Mouse (Mus musculus) hindlimb bud, embryonic 11.5 days (tissue): ENCODE data around the gene Cd47.
"Not testable (repeated sequence)": the region's sequence is repeated elsewhere in the genome, so short reads cannot be mapped to it uniquely, and the experiment has no call there.

Experiments used
- DNase-seq: peaks from one replicate; pipeline ENCODE4 v3.0.0-alpha.2; 2012; ENCODE audit warnings: low read depth, low spot score; ENCODE audit errors: extremely low spot score

The Cd47 gene

GRCm38 (mm10) chr16:49830911-49831310, 30.6 kb downstream of the Cd47 start:
- DNase-seq, result not testable (repeated sequence)

GRCm38 (mm10) chr16:49832339-49832738, 32.0 kb downstream of the Cd47 start:
- no peak for DNase-seq

- DNase-seq, result no peak
Observed at GRCm38 (mm10) chr16:49834130-49834693, 33.9 kb downstream of the Cd47 start.

GRCm38 (mm10) chr16:49836634-49837164, 36.4 kb downstream of the Cd47 start:
- no peak for DNase-seq

GRCm38 (mm10) chr16:49838923-49839322, 38.6 kb downstream of the Cd47 start:
- no peak for DNase-seq

- no peak for DNase-seq
Observed at GRCm38 (mm10) chr16:49839681-49840535, 39.6 kb downstream of the Cd47 start.

- DNase-seq, result no peak
Observed at GRCm38 (mm10) chr16:49843723-49844122, 43.4 kb downstream of the Cd47 start.

GRCm38 (mm10) chr16:49847224-49848003, 47.1 kb downstream of the Cd47 start:
- no peak for DNase-seq

- no peak for DNase-seq
Observed at GRCm38 (mm10) chr16:49848651-49849050, 48.3 kb downstream of the Cd47 start.

- DNase-seq, result no peak
Observed at GRCm38 (mm10) chr16:49852940-49853339, 52.6 kb downstream of the Cd47 start.

- DNase-seq, result no peak
Observed at GRCm38 (mm10) chr16:49853633-49854032, 53.3 kb downstream of the Cd47 start.

- no peak for DNase-seq
Observed at GRCm38 (mm10) chr16:49854194-49854593, 53.9 kb downstream of the Cd47 start.

GRCm38 (mm10) chr16:49854931-49855835, 54.9 kb downstream of the Cd47 start:
- DNase-seq, result peak; percentile 31

GRCm38 (mm10) chr16:49855836-49856503, 55.6 kb downstream of the Cd47 start:
- DNase-seq, result no peak

- no peak for DNase-seq
Observed at GRCm38 (mm10) chr16:49856661-49857060, 56.3 kb downstream of the Cd47 start.

- no peak for DNase-seq
Observed at GRCm38 (mm10) chr16:49857504-49858160, 57.3 kb downstream of the Cd47 start.

- DNase-seq, result no peak
Observed at GRCm38 (mm10) chr16:49858161-49858906, 58.0 kb downstream of the Cd47 start.
